Comparison of ENCODE assay signal across 24 mouse cellular contexts in the genomic region with DNA sequence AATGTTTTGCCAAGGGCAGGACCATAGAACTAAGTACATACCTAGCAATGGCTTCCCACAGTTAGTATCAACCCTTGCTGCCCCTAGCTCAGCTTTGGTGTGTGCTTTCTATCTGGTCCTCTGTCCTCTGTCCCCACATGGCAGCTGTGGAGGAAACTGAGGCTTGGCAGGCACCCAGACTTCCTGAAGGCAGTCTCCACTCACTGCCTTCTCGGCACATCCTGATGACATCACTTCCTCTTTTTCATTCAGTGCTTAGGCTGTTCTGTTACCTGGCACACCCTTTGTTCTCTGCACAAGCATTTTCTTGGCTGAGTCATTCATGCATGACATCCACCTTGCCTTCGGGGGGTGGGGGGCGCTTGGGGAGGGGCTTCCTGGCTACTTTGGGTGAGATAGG.
"Had no signal": no experiment of that assay in that cellular context is flagged by ENCODE, and none has a peak within 500 bp of the region (broad histone marks: within the 10 kb centered on the region; RNA-seq: fewer than 3 reads in every experiment).

No protein-coding gene starts in this region.

- H3K9me3 ChIP-seq: heart, embryonic 10.5 days; heart, embryonic 12.5 days; hindbrain, embryonic 13.5 days; hindbrain, embryonic 15.5 days; limb, embryonic 15.5 days; liver, embryonic 12.5 days had no signal

- ATAC-seq: hindbrain, postnatal 0 days; intestine, embryonic 16.5 days; liver, embryonic 12.5 days had no signal

- H3K4me2 ChIP-seq: heart, embryonic 12.5 days; hindbrain, embryonic 13.5 days; hindbrain, embryonic 15.5 days; limb, embryonic 13.5 days; limb, embryonic 15.5 days; liver, embryonic 12.5 days had no signal

- DNase-seq: gastrocnemius, adult 2 months; gastrocnemius, postnatal 10 days; gastrocnemius, postnatal 25 days; heart, postnatal 10 days; heart, postnatal 4 days; kidney, adult 11 months; kidney, adult 2 months; kidney, postnatal 14 days; kidney, postnatal 4 days; layer of hippocampus, adult 9-11 months; layer of hippocampus, postnatal 36 days; left cerebral cortex, postnatal 4 days had no signal

- H3K36me3 ChIP-seq: heart, embryonic 10.5 days; heart, embryonic 12.5 days; hindbrain, embryonic 13.5 days; hindbrain, embryonic 15.5 days; limb, embryonic 13.5 days; limb, embryonic 15.5 days; liver, embryonic 12.5 days had no signal

- H3K4me3 ChIP-seq: gastrocnemius, adult 2 months; heart, embryonic 10.5 days; heart, embryonic 12.5 days; hindbrain, embryonic 13.5 days; hindbrain, embryonic 15.5 days; layer of hippocampus, adult 2 months; limb, embryonic 13.5 days; limb, embryonic 15.5 days; liver, embryonic 12.5 days had no signal

- H3K27me3 ChIP-seq: hindbrain, embryonic 13.5 days; hindbrain, embryonic 15.5 days had no signal

- H3K9ac ChIP-seq: heart, embryonic 12.5 days; hindbrain, embryonic 13.5 days; hindbrain, embryonic 15.5 days; limb, embryonic 13.5 days; limb, embryonic 15.5 days; liver, embryonic 12.5 days; liver, embryonic 14.5 days had no signal

- H3K4me1 ChIP-seq: heart, embryonic 10.5 days; heart, embryonic 12.5 days; hindbrain, embryonic 13.5 days; limb, embryonic 13.5 days; limb, embryonic 15.5 days; liver, embryonic 12.5 days had no signal

- H3K27ac ChIP-seq: gastrocnemius, adult 2 months; heart, embryonic 10.5 days; hindbrain, embryonic 13.5 days; hindbrain, embryonic 15.5 days; hindbrain, postnatal 0 days; kidney, postnatal 0 days; layer of hippocampus, adult 2 months; limb, embryonic 13.5 days; limb, embryonic 15.5 days; liver, embryonic 12.5 days; liver, embryonic 14.5 days had no signal
